Mouse (Mus musculus) ES-Bruce4 (cell line): ENCODE results near the gene Lpcat4. TPM values are rescaled to one million over a fixed set of nuclear protein-coding genes. Genes with fewer than 3 reads are reported as not detected.

Experiments used
- H3K27ac ChIP-seq: 2 replicates; pipeline ENCODE4 v1.5.1; 2012; ENCODE audit warnings: low read length, inconsistent platforms; ENCODE audit not compliant: insufficient read depth
- H3K27me3 ChIP-seq: 2 replicates; pipeline ENCODE4 v1.6.1; 2012; ENCODE audit warnings: mild to moderate bottlenecking, low read length, inconsistent platforms; ENCODE audit not compliant: control insufficient read depth, poor library complexity, insufficient read depth, severe bottlenecking
- H3K36me3 ChIP-seq: 2 replicates; pipeline ENCODE4 v1.6.1; 2012; ENCODE audit warnings: inconsistent platforms, mild to moderate bottlenecking, low read length, moderate library complexity; ENCODE audit not compliant: control insufficient read depth, poor library complexity, insufficient read depth, severe bottlenecking
- H3K4me1 ChIP-seq: one replicate; pipeline ENCODE4 v1.8.1; 2011; ENCODE audit warnings: low read length; ENCODE audit not compliant: control insufficient read depth, insufficient read depth
- H3K4me3 ChIP-seq: 2 replicates; pipeline ENCODE4 v1.5.1; 2011; ENCODE audit warnings: low read depth, mild to moderate bottlenecking, low read length
- H3K9ac ChIP-seq: 2 replicates; pipeline ENCODE4 v1.6.1; 2012; ENCODE audit warnings: low read depth, mild to moderate bottlenecking, inconsistent platforms; ENCODE audit not compliant: poor library complexity, severe bottlenecking
- H3K9me3 ChIP-seq: replicated peaks from 2 replicates; pipeline ENCODE4 v1.6.1; 2012; ENCODE audit warnings: mild to moderate bottlenecking, low read length, inconsistent platforms; ENCODE audit not compliant: control insufficient read depth, poor library complexity, insufficient read depth, severe bottlenecking
- CTCF ChIP-seq: IDR thresholded peaks from one replicate; pipeline ENCODE4 v1.8.1; 2011; ENCODE audit warnings: low read depth, low read length
- EP300 ChIP-seq: IDR thresholded peaks from 2 replicates; pipeline ENCODE4 v1.6.1; 2011; ENCODE audit warnings: low read depth, low read length; ENCODE audit not compliant: insufficient read depth
- POLR2A ChIP-seq: IDR thresholded peaks from one replicate; pipeline ENCODE4 v1.8.1; 2011; ENCODE audit warnings: low read length; ENCODE audit not compliant: insufficient read depth
- polyA plus RNA-seq: library from polyadenylated mRNA; stranded (reverse); fragments of >200 nt; gene quantifications from 2 replicates; pipeline ENCODE4 v1.2.4, GENCODE M21; 2011; ENCODE audit warnings: low read depth; ENCODE audit not compliant: missing spikeins, insufficient read depth, insufficient read length

The Lpcat4 gene
- polyA plus RNA-seq, 1 experiment, result 35.4 TPM

DNA sequence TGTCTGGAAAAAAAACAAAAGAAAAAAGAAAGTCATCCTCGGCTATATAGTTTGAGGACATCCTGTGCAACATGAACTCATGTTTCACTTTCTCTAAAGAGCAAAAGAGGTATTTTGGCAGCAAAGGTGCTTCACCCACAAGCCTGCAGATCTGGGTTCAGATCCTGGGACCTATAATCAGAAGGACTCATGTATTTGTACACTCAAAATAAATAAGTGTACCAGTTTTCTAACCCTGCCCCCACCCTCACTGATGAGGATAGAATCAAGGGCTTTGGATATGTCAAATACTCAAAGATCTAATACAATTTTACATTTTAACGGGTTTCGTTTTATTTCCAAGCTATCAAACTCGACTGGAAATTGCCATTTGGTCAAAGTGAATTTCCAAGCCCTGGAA, 25.1 kb downstream of the Lpcat4 start:
- TF ChIP-seq CTCF, result no peak
- no peak for TF ChIP-seq POLR2A
- no peak for TF ChIP-seq EP300
- no peak overlapping the region for H3K9ac ChIP-seq
- no peaks in the 10 kb centered on the region for H3K27me3 ChIP-seq
- no peak overlapping the region for H3K4me3 ChIP-seq
- H3K36me3 ChIP-seq, result peaks cover 5% of the 10 kb centered on the region
- no peak overlapping the region for H3K27ac ChIP-seq
- H3K9me3 ChIP-seq, result no peaks in the 10 kb centered on the region
- H3K4me1 ChIP-seq, result no peaks in the 10 kb centered on the region

DNA sequence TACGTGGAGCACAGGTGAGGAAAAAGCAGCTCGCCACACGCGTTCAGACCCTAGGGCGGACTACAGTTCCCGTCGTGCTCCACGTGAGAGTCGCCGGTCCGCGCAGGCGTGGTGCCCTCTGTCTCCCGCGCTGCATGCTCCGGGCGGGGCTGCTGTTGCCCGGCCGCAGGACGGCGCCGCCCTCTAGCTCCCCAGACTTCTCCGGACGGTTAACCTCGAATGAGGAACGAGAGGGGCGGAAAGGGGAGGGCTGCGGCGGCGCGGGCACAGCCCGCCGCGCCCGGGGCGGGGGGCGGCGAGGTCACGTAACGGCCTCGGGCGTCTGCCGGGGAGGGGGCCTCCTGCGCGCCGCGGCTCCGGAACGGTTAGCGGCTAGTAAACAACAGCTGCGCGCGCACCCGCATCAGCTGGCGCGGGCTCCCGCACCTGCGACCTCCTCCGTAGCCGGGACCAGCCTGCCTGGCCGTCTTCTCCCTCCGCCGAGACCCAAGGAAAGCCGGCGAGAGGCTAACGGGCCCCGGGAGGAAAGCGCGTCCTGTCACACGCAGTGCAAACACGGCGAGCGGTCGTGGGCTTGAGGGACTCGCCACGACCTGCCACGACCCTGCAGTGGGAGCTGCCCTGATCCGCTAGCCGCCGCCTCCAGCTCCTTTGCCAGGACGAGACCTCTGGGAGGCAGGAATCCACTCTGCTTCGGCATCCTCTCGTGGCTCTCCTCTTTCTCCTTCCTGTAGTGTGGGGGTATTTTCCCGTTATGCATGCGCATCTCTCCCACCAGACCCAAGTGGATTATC, 26.4 kb downstream of the Lpcat4 start, which contains the start of gene Slc12a6:
TSS of gene Slc12a6 (plus strand) at position 378 of the 794 bp plus-strand sequence.
- no peaks in the 10 kb centered on the region for H3K9me3 ChIP-seq
- H3K27ac ChIP-seq, result peak within 1 kb of the TSS; percentile 28
- TF ChIP-seq CTCF, result no peak
- 0 out of 2 replicates have a peak, but pooled peaks have one; percentile 17 for TF ChIP-seq EP300
- TF ChIP-seq POLR2A, result peak; percentile 19
- peak within 1 kb of the TSS; percentile 66 for H3K9ac ChIP-seq
- no peaks in the 10 kb centered on the region for H3K27me3 ChIP-seq
- H3K36me3 ChIP-seq, result peaks cover 5% of the 10 kb centered on the region
- H3K4me3 ChIP-seq, result peak within 1 kb of the TSS; percentile 82
- H3K4me1 ChIP-seq, result no peaks in the 10 kb centered on the region

DNA sequence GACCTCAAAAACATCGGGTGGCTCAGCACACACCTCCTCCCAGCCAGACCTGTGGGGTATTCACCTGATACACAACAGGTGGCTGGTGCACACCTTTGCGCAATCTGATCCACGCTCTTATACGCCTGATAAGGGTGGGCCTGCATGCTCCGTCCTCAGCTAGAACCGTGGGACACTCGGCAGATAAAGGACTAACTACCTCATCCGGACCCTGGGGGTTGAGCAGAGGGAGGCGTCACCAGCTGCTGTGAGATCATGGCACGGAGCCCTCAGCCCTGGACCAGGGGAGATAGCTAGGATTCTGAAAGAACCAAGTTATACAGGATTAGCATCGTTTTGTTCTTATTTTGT, 26.9 kb downstream of the Lpcat4 start, which contains the start of gene Gm21985:
TSS of gene Gm21985 (plus strand) at position 73 of the 351 bp plus-strand sequence.
- H3K27me3 ChIP-seq, result no peaks in the 10 kb centered on the region
- H3K9ac ChIP-seq, result peak within 1 kb of the TSS; percentile 66
- peak within 1 kb of the TSS; percentile 82 for H3K4me3 ChIP-seq
- no peaks in the 10 kb centered on the region for H3K9me3 ChIP-seq
- H3K27ac ChIP-seq, result peak within 1 kb of the TSS; percentile 28
- no peaks in the 10 kb centered on the region for H3K4me1 ChIP-seq
- H3K36me3 ChIP-seq, result peaks cover 5% of the 10 kb centered on the region
- TF ChIP-seq CTCF (no peak), EP300 (no peak), POLR2A (no peak)

- H3K9ac ChIP-seq, result peak overlapping the region; percentile 29; the same call in 1 of the 2 replicates
- no peak overlapping the region for H3K27ac ChIP-seq
- peak overlapping the region; percentile 35 for H3K4me3 ChIP-seq
- H3K36me3 ChIP-seq, result peaks cover 5% of the 10 kb centered on the region
- H3K27me3 ChIP-seq, result no peaks in the 10 kb centered on the region
- TF ChIP-seq CTCF, result no peak
- no peak for TF ChIP-seq POLR2A
- TF ChIP-seq EP300, result no peak
- H3K9me3 ChIP-seq, result no peaks in the 10 kb centered on the region
- H3K4me1 ChIP-seq, result no peaks in the 10 kb centered on the region
Observed at GRCm38 (mm10) chr2:112266780-112267179, 27.5 kb downstream of the Lpcat4 start.

DNA sequence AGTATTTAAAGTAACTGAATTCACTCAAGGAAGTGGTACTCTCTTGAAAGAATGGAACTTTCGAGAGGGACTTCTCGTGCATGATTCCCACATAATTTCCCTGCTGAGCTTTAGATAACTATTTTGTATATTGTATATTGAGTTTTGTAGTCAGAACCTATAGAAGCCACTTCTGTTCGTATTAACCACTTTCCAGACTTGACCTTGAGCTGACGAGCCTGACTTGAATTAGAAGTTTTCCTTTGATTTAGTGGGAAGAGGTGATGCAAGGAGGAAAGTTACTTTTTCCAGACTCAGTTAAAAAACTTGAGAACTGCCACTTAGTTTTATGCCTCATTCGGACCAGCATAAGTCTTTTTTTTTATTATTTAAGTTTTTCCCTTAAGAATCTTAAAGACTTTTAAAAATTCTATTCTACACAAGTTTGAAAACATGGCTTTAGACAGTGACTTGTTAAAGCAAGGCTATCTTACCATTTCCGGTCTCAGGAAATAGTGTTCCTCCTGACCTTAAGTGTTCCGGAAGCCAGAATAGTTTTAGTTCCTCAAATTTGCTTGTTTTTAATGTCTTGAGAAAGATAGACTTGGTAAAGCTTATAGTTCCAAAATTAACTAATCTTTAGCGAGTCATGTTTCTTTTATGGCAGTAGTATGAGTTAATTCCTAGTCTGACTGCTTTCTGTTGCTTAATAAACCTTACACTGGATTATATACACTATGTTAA, 28.4 kb downstream of the Lpcat4 start:
- Histone ChIP-seq H3K27me3 (no peaks in the 10 kb centered on the region), H3K9me3 (no peaks in the 10 kb centered on the region), H3K4me1 (no peaks in the 10 kb centered on the region), H3K4me3 (no peak overlapping the region), H3K27ac (no peak overlapping the region), H3K36me3 (peaks cover 5% of the 10 kb centered on the region), H3K9ac (peak overlapping the region; percentile 29; the same call in 1 of the 2 replicates)
- no peak for TF ChIP-seq CTCF
- TF ChIP-seq POLR2A, result no peak
- TF ChIP-seq EP300, result no peak

- H3K36me3 ChIP-seq, result no peaks in the 10 kb centered on the region
- H3K9me3 ChIP-seq, result no peaks in the 10 kb centered on the region
- no peak overlapping the region for H3K4me3 ChIP-seq
- no peaks in the 10 kb centered on the region for H3K4me1 ChIP-seq
- H3K27me3 ChIP-seq, result no peaks in the 10 kb centered on the region
- no peak overlapping the region for H3K9ac ChIP-seq
- no peak for TF ChIP-seq CTCF
- no peak for TF ChIP-seq EP300
- no peak overlapping the region for H3K27ac ChIP-seq
Observed at GRCm38 (mm10) chr2:112270011-112270410, 30.7 kb downstream of the Lpcat4 start.
